Mouse (Mus musculus): Measurements from ENCODE around the gene Pmch. TPM values are rescaled to one million over a fixed set of nuclear protein-coding genes. Genes with fewer than 3 reads are reported as not detected.

Gene Pmch
- not detected in 2 replicates for polyA plus RNA-seq (2011; ENCODE audit: insufficient read length, low read depth, missing spikeins)

DNA sequence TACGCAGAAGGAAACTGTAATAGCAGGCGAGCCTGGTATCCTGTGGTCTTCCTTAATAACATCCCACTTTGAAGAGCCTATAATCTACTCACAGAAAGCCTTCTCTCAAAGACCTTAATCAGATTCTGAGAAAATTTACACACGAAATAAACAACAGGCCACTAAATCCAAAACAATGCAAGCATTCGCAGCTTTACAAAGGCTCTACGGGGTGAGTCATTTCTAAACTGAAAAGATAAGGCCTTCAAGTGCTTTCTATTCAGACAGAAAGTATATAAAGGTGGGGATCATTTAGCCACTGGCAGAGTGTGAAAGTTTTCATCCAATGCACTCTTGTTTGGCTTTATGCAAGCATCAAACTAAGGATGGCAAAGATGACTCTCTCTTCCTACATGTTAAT is at the start of gene Pmch:
TSS of gene Pmch (plus strand) at position 301 of the 400 bp plus-strand sequence.
- no peaks in the 10 kb centered on the region for H3K4me1 ChIP-seq (ENCODE audit: control insufficient read depth, insufficient read depth, low read length)
- no peak within 1 kb of the TSS for H3K27ac ChIP-seq (ENCODE audit: insufficient read depth, low read length)
- no peak within 1 kb of the TSS for H3K4me3 ChIP-seq (ENCODE audit: insufficient read depth, low read length)
- TF ChIP-seq CTCF (IDR thresholded peaks at IDR 0.05; ENCODE audit: borderline replicate concordance, insufficient read depth, low read length): no peak

DNA sequence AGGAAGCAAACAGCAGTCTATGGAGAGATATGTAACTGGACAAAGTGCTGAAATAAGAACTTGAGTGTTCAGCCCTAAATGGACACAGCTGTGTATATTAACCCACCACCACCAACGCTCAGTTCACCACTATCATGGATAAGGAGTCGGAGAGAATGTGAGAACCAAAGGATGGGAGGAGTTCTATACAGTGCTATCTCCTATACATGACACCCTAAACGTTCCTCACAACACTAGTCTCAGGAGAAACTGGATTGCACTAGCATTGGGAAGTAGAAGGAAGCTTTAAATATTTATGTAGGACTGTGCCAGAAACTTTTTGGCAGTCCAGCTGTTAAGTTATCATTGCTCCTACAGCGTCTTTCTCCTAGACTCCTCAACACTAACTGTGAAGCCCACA is 46.6 kb upstream of the Pmch start:
- Histone ChIP-seq H3K27ac (ENCODE audit: insufficient read depth, low read length) (no peak overlapping the region; the same call in 1 of the 2 replicates), H3K4me3 (ENCODE audit: insufficient read depth, low read length) (no peak overlapping the region), H3K4me1 (ENCODE audit: control insufficient read depth, insufficient read depth, low read length) (no peaks in the 10 kb centered on the region)
- TF ChIP-seq CTCF (IDR thresholded peaks at IDR 0.05; ENCODE audit: borderline replicate concordance, insufficient read depth, low read length): no peak

DNA sequence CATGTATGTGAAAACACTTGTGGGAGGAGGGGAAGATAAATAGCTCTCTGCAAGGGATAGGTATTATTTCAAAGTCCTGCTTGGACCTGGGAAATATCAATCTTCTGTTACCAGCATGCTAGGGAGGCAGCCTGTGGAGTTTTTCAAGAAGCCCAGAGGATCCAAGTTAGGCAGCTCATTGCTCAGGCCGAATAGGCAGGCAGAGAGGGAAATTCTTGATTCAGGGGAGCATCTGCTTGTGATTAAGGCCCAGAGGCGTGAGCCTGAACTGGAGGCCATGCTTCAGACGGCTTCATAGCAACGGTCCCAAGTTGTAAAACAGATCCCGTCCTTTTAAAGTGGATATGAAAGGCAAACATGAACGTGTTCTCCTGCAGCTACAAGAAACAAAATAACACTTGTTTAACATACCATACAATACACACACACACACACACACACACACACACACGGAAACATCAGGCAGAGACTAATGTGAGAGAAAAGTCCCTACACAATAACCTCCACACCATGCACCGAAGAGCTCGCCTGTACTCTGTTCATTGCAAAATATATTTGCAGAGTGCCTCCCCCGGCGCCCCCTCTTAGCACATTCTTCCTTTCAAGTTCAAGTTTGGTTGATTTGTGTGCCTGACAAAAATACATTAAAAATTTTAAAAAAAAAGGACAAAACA is 44.6 kb upstream of the Pmch start:
- Histone ChIP-seq H3K4me1 (ENCODE audit: control insufficient read depth, insufficient read depth, low read length) (no peaks in the 10 kb centered on the region), H3K4me3 (ENCODE audit: insufficient read depth, low read length) (no peak overlapping the region), H3K27ac (ENCODE audit: insufficient read depth, low read length) (peak overlapping the region; percentile 11; the same call in 1 of the 2 replicates)
- no peak for TF ChIP-seq POLR2A (IDR thresholded peaks at IDR 0.05; ENCODE audit: low read depth, low read length)
- no peak for TF ChIP-seq CTCF (IDR thresholded peaks at IDR 0.05; ENCODE audit: borderline replicate concordance, insufficient read depth, low read length)

DNA sequence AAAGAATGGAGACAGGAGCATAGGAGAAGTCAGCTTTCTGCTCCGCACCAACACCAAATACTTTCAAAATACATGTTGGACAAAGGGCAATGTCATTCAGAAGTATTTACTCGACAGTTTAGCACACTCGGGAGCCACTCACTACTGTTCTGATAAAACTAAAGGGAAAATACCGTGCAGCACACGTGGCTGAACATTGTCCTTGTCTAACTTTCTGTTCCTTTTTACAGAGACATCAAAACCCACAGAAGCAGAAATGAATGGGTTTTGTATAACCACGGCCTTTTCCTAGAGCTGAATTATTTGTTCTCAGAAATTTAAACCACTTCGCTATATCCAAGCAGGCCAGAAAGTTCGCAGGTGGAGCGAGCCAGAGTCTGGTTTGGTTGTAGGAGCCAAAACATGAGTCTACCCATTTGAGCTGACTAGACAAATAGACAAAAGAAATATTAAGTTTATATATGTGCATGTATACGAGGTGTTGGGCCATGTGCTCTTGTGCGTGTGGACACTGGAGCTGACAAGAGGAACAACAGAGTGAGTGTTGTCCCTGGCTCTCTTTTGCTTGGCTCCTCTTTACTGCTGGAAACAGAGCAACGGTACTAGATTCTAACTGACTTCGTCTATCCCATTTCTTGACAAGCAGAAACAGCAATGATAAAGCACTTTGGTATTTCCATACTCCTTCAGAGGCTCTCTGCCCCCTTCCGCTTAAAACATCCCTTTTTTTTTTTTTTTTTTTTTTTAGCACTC is 36.5 kb upstream of the Pmch start:
- TF ChIP-seq POLR2A (IDR thresholded peaks at IDR 0.05; ENCODE audit: low read depth, low read length) (no peak), CTCF (IDR thresholded peaks at IDR 0.05; ENCODE audit: borderline replicate concordance, insufficient read depth, low read length) (no peak)
- Histone ChIP-seq H3K4me1 (ENCODE audit: control insufficient read depth, insufficient read depth, low read length) (peaks cover 2% of the 10 kb centered on the region; the same call in 1 of the 2 replicates), H3K4me3 (ENCODE audit: insufficient read depth, low read length) (no peak overlapping the region), H3K27ac (ENCODE audit: insufficient read depth, low read length) (peak overlapping the region; percentile 39; the same call in 1 of the 2 replicates)

DNA sequence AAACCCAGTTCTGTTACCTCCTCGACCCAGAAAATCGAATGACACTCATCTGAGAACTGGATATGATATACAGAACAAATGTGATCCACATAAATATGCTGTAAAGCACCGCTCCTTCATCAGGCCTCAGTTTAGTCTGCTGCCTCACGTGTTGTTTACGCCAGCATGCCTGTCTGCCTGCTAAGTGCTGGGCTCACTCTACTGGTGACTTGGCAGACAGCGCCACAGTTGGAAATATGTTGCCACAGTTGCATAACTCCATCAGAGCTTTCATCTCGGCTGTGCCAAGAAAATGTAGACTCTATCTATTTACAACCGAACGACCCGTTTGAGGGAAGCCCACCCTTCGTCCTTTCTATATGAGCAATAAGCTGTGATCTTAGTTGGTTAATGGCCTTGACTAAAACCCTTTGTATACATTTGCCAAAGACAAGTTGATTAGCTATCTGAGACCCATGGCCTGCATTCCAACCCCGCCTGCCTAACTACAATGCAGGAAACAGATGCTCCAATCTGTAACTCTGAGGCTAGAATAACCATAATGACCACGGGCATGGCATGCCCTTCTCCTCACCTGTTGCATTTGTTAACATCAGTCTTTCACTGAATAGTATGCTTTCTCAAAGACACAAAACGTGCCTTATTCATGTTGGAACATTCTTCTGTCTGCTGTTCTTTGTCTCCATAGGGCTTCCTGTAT is 33.8 kb upstream of the Pmch start:
- Histone ChIP-seq H3K4me3 (ENCODE audit: insufficient read depth, low read length) (no peak overlapping the region), H3K4me1 (ENCODE audit: control insufficient read depth, insufficient read depth, low read length) (peaks cover 2% of the 10 kb centered on the region; the same call in 1 of the 2 replicates), H3K27ac (ENCODE audit: insufficient read depth, low read length) (no peak overlapping the region)
- TF ChIP-seq CTCF (IDR thresholded peaks at IDR 0.05; ENCODE audit: borderline replicate concordance, insufficient read depth, low read length): peak; percentile 21; the same call in 1 of the 2 replicates
- no peak for TF ChIP-seq POLR2A (IDR thresholded peaks at IDR 0.05; ENCODE audit: low read depth, low read length)

DNA sequence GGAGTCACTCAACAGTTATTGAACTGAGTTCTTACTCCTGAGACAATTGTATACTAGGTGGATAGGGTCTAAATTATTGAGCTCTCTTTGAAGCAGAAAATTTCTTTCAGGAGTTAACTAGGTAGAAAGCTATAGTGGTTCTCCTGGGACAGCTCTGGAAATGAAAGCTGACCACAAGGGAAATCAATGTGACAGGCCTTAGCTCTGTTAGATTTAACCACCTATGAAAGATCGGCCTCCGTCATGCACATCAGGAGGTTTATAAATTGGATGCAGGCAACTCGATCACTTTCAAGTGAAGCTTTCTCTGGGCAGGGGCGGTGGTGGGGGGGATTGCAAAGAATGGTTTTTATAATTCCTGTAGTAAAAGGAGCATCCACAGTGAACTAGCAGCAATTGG is 27.4 kb upstream of the Pmch start:
- TF ChIP-seq CTCF (IDR thresholded peaks at IDR 0.05; ENCODE audit: borderline replicate concordance, insufficient read depth, low read length) (no peak), POLR2A (IDR thresholded peaks at IDR 0.05; ENCODE audit: low read depth, low read length) (no peak)
- H3K4me1 ChIP-seq (ENCODE audit: control insufficient read depth, insufficient read depth, low read length): no peaks in the 10 kb centered on the region
- no peak overlapping the region for H3K27ac ChIP-seq (ENCODE audit: insufficient read depth, low read length)
- no peak overlapping the region for H3K4me3 ChIP-seq (ENCODE audit: insufficient read depth, low read length)

DNA sequence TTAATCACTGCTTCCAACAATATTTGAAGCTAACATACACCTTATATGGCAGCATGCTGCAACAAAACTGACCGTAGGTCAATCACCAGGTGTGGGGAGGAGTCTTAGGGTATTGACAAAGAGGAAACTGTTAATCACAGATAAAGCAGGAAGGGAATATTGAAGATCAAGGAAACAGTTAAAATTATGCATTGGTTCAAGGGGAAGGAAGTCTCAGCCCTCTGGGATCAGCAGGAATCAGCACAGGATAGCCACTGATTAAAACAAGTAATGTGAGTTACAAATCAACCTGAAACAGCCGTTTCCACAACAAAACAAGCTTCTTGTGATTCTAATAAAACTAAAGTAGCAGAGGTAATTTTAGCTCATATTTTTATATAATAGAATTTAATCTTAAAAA is 26.0 kb upstream of the Pmch start:
- Histone ChIP-seq H3K4me3 (ENCODE audit: insufficient read depth, low read length) (no peak overlapping the region), H3K4me1 (ENCODE audit: control insufficient read depth, insufficient read depth, low read length) (no peaks in the 10 kb centered on the region), H3K27ac (ENCODE audit: insufficient read depth, low read length) (no peak overlapping the region)
- TF ChIP-seq CTCF (IDR thresholded peaks at IDR 0.05; ENCODE audit: borderline replicate concordance, insufficient read depth, low read length) (no peak), POLR2A (IDR thresholded peaks at IDR 0.05; ENCODE audit: low read depth, low read length) (no peak)

DNA sequence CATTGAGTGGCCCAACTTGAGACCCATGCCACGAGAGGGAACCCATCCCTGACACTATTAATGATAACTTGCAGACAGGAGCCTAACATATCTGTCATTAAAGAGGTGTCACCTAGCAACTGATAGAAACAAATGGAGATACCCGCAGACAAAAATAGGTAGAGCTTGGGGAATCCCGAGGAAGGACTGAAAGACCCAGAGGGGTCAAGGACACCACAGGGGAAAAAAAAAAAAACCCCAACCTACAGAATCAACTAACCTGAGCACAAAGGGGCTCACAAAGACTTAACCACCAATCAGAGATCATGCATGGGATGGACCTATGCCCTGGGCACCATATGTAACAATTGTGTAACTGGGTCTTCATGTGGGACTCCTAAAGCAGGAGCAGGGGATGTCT is 23.5 kb upstream of the Pmch start:
- Histone ChIP-seq H3K4me3 (ENCODE audit: insufficient read depth, low read length) (no peak overlapping the region), H3K27ac (ENCODE audit: insufficient read depth, low read length) (no peak overlapping the region), H3K4me1 (ENCODE audit: control insufficient read depth, insufficient read depth, low read length) (no peaks in the 10 kb centered on the region)
- TF ChIP-seq CTCF (IDR thresholded peaks at IDR 0.05; ENCODE audit: borderline replicate concordance, insufficient read depth, low read length): no peak
- no peak for TF ChIP-seq POLR2A (IDR thresholded peaks at IDR 0.05; ENCODE audit: low read depth, low read length)

DNA sequence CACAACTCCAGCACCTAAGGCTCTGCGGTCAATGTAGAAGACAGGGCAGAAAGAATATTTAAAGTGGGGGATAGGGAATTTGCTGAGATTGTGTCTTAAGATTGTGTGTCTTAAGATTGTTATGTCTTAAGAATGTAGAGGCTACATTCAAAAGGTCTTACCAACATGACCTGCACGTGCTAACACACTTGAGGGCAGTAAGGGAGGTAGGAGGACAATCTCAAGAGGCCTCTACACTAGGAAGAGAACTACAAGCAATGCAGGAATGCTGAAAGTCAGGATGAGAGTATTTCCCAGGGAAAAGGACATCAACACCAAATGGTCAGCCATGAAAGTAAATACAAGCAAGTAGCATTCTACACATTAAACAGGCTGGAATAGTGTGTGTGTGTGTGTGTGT is 15.3 kb downstream of the Pmch start:
- Histone ChIP-seq H3K27ac (ENCODE audit: insufficient read depth, low read length) (no peak overlapping the region), H3K4me3 (ENCODE audit: insufficient read depth, low read length) (no peak overlapping the region), H3K4me1 (ENCODE audit: control insufficient read depth, insufficient read depth, low read length) (no peaks in the 10 kb centered on the region)
- TF ChIP-seq CTCF (IDR thresholded peaks at IDR 0.05; ENCODE audit: borderline replicate concordance, insufficient read depth, low read length) (no peak), POLR2A (IDR thresholded peaks at IDR 0.05; ENCODE audit: low read depth, low read length) (no peak)

DNA sequence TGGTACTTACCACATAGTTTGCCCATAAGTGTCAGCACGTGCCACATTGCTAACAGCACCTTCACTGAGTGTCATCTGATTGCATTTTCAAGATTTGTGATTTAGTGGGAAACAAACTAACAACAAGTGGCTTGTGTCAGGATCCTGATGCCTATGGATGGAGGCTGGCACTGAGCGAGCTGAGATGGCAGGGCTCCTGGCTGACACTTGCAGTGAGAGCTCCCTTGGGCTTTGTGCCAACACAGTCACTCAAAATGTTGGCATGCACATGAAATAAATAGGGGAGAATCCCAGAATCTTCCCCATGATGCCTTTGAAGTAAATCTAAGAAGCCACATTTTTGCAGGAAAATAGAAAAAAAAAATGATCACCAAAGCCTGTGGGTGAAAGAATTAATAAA is 22.4 kb downstream of the Pmch start:
- TF ChIP-seq CTCF (IDR thresholded peaks at IDR 0.05; ENCODE audit: borderline replicate concordance, insufficient read depth, low read length): no peak
- no peak for TF ChIP-seq POLR2A (IDR thresholded peaks at IDR 0.05; ENCODE audit: low read depth, low read length)
- Histone ChIP-seq H3K27ac (ENCODE audit: insufficient read depth, low read length) (no peak overlapping the region), H3K4me1 (ENCODE audit: control insufficient read depth, insufficient read depth, low read length) (no peaks in the 10 kb centered on the region), H3K4me3 (ENCODE audit: insufficient read depth, low read length) (no peak overlapping the region)
